Mouse (Mus musculus) right cerebral cortex, postnatal 10 days (tissue): ENCODE results near the gene Tmem211.

Source experiments
- DNase-seq, 2 experiments: peaks; one replicate each; pipeline ENCODE4 v3.0.0; 2021; ENCODE audit warnings: low spot score in 2 of 2

The Tmem211 gene

DNA sequence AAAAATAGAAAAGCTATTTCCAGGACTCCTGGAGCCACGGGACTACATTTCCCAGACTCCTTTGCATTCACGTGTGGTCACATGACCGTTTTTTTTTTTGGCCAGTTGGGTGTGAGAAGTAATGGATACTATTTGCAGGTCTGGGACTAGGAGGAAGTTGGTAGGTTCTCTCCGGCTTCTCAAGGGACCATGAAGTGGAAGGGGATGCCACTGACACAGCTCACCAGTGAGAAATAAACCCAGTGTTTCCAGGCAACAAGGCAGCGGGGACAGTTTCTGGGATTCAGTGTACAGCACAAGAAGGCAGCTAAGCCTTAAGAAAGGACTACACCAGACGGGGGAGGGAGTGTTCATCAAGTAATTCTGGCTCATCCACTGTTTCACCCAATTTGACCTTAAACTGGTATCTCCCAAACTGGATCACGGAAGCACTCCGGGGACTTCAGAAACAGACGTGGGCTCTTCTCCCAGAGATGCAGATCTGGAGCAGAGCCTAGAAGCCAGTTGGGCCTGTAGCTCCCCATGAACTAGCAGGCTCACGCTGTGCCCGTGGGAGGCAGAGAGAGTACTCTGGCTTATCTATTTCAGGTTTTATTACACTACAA is 44.6 kb downstream of the Tmem211 start:
- DNase-seq, result peak; percentile 82 to 89

DNA sequence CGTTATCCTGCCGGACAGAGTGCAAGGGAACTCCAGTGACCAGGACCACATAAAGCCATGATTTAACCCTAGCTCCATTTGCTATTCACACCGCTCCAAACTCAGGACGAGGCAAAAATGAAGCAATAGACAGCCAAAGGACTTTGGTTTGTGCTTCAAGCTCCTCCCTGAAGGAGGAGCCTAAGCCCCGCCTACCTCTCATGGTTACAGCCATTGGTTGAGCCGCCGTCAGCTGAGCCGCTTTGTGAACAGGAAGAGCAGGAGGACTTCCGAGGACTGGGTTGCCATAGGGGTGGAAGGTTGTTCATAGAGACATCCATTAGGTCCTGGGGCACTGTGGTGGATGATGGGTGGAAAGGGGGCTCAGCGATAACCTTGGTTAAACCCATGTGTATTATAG is 49.1 kb downstream of the Tmem211 start:
- DNase-seq, result no peak

DNA sequence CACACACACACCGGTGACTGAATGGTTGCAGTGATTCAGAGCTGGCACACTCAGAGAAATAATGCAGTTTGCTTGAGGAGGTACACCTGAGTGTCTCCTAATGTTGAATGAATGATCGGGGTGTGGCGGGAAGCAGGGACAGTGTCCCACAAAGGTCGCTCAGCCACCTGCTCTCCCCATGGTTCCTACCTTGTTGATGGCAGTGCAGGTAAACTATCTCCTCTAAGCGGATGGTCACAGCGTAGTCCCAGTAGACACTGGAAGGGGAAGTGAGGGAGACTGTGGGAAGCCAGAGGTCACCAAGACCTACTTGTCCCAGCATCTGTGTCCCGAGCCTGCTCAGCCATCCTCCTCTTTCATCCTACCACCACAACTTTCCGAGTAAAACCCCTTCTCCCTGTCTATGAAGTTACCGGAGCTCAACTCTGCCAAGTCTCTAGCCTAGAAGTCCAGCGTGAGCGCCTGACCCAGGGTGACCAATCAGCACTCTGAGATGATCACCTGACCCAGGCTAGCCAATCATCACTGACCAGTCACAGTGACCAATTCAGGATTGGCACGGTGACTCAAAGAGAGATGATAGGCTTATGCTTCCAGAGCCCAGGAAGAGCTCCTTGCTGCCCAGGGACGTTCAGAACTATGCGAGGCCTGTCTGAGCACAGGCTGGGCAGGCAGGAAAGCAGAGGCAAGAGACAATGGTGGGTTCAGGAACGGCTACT is 53.6 kb downstream of the Tmem211 start:
- DNase-seq, result peak in 1 of 2 experiments; percentile 63

DNA sequence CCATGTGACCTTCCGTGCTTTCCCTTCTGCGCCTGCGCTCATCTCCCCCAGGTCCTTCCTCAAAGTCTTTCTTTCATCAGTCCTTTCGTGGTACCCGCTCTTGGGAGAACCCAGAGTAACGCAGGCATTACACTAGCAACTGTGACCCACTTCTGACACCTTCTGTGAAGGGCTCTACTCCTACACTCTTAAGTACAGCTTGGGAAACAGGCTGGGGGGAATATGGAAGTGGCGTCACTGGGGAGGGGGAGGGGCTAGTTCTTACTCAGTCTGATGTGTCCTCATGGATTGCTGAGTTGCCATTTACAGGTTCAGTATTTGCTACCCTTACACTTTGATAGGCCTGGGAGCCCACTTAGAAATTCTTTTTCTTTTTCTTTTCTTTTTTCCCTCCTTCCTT is 54.8 kb downstream of the Tmem211 start:
- DNase-seq, result peak in 1 of 2 experiments; percentile 54

DNA sequence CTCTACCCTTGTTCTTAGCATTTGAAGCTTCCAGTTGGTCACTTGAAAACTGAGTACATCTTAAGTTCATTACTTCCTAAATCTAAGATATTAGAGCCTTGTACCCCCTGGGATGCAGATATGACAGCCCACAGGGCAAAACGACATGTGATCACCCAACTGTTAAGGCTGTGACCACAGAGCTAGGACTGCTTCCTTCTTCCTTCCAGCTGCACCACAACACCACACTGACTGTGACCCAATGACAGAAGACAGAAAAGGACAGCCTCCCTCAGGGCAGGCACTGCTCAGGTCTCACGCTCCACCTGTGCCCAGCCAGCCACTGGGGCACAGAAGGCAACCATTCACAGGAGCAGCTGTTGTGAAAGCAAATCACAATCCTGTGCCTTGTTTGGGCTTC is 57.0 kb downstream of the Tmem211 start:
- DNase-seq, result no peak

DNA sequence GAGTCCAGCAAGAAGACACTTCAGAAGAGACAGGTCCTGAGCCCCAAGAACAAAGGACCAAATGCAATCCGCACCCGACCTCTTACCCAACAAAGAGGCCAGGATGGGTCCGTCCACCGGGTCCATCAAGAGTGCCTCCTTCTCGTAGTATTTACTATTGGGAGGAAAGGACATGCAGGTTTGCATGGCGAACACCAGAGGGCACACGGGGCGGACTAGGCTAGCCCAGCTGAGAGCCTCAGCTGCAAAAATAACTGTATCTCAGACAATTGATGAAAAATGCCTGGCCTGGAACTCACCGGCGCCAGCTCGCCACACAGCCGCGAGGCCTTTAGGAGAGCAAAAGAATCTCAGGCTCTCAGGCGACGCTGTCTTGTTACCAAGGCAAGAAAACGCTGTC is 58.8 kb downstream of the Tmem211 start:
- peak in 1 of 2 experiments; percentile 25 for DNase-seq

DNA sequence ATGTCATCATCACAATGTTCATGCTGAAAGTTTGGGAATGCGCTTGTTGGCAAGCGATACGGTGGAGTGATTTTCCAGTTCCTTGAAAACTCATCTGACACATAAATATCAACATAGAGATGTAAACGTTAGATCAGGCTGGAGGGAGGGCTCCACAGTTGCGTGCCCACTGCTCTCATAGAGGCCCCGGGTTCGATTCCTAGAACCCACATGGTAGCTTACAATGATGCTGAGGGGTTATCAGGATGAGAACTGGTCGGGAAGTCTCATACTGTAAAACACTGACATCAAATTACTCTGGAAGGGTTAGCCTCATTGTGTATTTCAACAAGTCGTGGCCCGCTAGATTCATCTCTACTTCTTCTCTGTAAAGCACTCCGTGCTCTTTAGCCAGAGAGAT is 59.3 kb downstream of the Tmem211 start:
- no peak for DNase-seq

DNA sequence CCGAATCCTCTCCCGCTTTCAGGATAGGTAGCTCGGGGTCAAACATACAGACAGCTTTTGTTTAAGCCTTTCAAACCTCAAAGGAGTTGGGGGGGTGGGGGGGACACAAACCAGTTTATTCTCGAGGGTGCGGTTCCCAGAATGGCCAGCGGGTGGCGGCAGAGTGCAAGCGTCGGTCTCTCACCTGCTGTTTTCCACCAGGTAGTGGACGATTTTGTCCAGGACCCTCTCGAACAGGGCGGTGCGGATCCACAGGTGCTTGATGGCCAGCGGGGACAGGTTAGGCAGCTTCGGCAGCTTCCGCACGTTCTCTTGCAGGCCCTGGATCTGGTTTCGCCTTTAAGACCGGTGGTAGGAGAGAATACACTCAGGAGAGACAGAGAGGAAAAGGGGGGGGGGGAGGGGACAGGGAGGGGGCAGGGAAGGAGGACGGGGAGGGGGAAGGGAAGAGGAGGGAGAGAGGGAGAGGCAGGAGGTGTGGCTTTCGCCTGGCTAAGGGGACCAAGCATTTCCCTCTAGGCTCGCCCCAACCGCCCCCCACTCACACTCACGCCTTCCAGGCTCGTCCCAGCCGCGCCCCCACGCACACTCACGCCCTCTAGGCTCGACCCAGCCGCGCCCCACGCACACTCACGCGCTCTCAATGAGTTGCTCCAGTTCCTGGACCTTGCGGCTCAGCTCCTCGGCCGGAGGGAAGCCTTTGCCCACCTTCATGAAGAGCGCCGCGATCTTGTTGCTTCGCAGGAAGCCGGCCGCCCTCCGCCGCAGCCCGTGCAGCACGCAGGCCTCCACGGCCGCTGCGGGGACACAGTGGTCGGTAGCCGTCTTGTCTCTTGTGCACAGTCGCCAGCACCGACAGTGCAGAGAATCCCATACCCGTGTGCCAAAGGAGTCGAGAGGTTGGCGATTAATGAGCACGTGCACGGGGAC is 60.1 kb downstream of the Tmem211 start:
- peak in 1 of 2 experiments; percentile 83 for DNase-seq

DNA sequence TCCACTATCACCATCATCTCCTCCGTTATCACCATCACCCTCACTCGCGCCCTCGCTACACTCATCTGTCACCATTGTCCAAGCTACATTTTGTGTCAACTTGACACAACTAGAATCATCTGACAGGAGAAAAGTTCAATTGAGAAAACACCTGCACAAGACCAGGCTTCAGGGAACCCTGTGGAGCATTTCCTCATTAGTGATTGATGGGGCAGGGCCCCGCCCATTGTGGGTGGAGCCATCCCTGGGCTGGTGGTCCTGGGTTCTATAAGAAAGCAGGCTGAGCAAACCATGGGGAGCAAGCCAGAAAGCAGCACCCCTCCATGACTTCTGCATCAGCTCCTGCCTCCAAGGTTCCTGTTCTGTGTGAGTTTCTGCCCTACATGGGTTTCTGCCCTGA is 61.1 kb downstream of the Tmem211 start:
- DNase-seq, result no peak

DNA sequence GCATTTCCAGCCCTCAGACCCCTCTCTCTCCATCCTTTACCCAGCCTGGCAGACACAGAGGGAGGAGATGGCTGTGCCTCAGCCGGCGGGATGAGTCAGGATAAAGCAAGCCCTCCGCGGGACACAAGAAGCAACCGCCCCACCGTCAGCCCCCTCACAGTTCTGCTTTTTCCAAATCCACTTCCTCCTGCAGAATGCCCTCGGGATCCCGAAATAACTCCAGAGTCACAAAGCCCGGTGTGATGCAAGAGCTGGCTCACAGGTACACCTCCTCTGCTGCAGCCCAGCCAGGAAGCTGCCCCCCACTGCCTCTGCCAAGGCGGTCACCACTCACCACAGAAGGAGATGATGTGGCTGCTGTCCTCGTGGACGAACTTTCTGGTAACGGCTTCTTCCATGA is 61.8 kb downstream of the Tmem211 start:
- DNase-seq, result peak in 1 of 2 experiments; percentile 34
